Mouse (Mus musculus) heart, adult 8-10 months (tissue): ENCODE measurements at regions not wholly inside any gene's neighbourhood (a gene's known extent, or its start where the extent isn't known, plus 50 kb on each side); places are given as distances from the start of the nearest gene placed in this dataset.

Experiments used
- DNase-seq: peaks from one replicate; pipeline ENCODE4 v3.0.0; 2022; ENCODE audit warnings: low spot score

DNA sequence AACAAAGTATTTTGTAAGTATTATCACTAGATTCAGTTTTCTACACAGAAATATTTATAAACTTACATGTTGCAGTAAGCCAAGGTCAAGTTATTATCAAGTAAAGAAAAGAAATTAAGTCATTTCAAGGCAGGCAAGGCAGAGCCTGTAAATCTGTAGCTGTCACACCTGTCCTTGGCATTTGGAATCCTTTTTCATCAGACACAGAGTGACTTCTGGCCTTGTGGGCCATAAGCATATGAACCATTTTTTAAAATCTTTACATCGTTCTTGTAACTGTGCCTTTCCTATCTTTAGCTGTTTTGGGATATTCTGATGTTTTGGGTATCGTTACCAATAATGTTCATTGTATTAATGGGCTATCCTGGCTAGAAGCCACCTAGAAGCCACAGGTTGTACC, 76.7 kb upstream of the Frmd4a start:
- DNase-seq: no peak

DNA sequence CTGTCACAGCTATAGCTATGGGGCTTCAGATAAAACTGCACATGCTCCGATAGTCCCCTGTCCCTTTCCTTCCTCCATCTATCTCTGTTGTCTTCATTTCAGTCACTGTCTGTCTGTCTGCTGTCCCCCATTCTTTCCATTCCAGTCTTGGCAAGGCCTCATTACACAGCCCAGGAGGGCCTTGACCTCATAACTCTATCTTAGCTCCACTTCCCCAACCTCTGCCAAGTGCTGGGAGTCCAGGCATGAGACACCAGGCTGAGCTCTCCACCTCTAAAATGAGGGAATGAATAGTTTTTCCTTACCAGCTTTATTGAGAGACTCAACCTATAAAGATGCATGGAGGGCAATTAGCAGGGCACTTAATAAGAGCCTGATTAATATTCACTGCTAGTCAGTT, 76.0 kb upstream of the Frmd4a start:
- no peak for DNase-seq

DNA sequence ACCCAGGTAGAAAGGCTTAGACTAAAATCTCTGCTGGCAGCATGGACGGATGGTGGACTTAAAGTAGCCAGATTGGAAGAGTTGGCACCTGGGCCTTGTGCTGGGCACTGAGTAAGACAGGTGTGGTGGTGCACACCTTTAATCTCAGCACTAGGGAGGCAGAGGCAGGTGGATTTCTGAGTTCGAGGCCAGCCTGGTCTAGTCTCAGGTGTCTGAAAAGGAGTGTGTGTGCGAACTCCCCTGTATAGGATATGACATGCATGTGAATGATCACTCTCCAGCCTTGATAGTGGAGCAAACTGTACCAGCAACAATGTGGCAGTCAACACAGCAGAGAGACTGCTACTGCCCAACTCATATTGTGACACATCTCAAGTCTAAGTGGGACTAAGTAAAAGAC, 70.1 kb upstream of the Frmd4a start:
- no peak for DNase-seq

DNA sequence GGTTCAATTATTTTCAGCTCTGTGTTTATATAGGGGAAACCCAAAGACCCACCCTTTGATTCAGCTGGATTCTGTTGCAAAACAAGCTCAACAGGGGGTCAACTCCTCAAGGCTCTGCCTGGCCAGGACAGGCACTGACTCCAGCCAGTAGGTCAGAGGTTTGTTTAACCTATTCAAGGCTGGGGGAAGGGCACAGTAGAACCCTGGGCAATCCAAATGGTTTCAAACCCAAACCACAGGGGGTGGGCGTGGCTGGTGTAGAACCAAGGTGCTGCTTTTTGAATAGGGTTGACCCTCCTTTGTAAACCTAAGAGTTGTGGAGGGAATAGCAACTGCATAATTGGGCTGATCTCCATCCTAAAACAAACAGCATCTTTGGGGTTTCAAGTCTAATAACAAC, 69.2 kb upstream of the Frmd4a start:
- no peak for DNase-seq

DNA sequence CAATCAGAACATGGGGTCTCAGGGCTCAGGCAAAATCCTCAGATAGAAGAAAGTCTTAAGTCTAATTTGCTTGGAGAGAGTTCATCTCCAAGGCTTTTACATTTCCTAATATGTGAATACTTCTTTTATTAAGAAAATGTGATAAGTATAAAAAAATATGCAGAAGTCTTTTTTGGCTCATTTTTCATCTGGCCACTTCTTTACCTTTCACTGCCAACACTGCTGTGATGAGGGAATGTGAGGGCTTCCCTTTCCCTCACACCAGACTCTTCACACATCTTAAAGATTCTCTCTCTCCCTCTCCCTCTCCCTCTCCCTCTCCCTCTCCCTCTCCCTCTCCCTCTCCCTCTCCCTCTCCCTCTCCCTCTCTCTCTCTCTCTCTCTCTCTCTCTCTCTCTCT, 60.0 kb upstream of the Frmd4a start:
- no peak for DNase-seq

DNA sequence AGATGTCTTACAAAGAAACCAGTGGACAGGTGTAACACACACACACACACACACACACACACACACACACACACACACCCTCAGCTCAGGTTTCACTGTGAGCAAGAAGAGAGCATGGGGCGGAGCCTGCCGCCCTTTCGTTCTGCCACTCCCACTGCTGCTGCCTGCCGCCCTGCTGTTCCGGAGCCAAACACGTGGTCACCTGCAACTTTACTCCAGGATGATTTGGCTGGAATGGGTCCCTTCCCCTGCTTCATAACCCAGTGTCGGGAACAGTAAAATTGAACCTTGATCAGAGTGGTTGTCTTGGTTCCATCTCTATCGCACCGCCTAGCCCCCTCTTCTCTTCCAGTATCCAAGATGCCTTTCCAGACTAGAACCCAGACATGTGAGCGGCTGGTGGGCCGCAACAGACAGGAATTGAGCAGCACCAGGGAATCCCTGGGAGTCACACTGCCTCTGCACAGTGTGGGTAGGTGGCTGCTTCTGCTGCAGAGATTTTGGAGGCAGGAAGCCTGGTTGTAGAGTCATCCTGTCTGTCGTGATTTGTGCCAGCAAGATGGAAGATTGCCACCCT, 59.4 kb upstream of the Frmd4a start:
- DNase-seq: no peak

DNA sequence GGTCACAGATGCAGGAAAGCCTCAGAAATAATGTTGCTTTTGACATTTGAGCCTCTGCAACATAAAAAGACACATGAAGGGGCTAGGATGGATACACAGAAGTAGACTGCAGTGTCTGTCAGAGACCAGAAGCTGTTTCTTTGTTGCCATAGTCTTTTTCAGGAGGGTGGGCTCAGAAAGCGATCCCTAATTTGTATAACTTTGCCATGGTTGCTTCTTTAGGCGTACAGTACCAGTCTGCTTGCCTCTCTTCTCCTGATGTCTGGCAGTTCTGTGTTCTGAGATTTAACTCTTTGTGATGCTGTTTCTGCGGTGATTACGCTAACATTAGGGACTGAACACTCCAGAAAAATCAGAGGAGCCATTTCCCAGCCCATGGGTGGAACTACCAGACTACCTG, 58.8 kb upstream of the Frmd4a start:
- no peak for DNase-seq

DNA sequence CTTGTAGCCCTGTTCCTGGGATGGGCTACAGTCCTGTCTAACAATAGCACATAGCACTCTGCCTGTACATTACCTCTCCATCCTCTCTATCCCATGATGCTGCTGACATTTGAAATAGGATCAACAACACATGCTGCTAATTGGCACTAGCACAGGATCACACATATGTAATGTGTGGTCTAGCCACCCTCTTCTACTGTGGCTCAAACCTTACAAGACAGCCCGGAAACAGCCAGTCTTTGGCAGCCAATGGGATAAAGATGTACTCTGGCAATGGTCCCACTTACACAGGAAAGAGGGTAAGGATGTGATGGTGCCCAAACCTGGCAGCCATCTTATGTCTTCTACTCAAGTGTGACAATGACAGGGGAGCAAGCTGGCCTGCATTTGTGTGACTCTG, 58.3 kb upstream of the Frmd4a start:
- no peak for DNase-seq

DNA sequence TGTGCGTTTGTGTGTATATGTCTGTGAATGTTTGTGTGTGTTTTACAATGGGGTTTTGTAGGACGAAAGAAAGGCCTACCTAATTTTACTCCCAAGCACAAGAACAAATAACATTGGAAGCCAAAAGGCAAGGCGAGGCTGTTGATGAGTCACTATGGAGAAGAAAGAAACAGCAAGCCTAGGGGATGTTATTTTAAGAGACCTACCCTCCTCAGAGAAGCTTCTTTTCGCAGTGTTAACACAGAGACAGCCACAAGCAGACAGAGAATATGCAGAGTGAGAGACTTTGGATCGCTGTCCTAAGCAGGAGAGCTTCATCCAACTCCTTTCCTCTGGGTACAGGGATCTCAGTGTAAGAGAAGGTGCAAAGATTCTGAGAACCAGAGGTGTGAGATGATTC, 57.3 kb upstream of the Frmd4a start:
- DNase-seq: no peak

DNA sequence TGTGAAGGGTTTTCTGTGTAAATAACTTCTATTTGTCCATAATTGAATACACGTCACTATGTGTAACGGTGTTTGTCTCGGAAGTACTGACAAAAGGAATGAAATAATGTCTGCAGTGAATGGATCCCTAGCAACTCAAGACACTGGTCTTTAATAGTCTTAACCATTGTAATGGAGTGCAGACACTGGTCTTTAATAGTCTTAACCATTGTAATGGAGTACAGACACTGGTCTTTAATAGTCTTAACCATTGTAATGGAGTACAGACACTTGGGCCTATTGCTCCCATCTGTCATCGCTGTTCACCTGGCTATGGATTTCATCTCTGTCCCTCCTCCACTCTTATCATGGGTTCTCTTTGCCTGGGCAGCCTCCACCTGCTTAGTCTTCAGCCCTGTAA, 53.2 kb upstream of the Frmd4a start:
- DNase-seq: peak; percentile 13
